8 mouse cellular contexts compared by ENCODE assay signal in the genomic region with DNA sequence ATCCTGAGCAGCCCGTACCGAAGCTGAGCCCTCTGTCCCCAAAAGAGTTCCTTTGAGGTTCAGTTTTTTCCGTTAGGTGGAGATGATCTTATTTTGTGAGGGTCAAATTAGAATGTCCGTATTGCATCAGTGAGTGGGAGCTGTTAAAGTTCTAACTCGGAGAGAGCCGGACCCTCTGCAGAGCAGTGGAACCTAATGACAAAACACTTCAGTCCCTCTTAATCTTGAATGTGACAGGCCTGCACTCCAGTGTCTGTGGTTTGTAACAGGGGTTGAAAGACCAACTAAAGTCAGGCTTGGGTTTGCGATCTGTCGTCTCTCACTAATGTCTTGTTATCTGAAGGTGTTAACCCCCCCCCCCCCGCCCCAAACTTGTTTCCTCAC. TPM values are rescaled to one million over a fixed set of nuclear protein-coding genes. Genes with fewer than 3 reads are reported as not detected.
DNase-seq lines count a peak whose midpoint lies in the region; ATAC-seq and TF ChIP-seq lines count a peak whose summit lies in the region.

No protein-coding gene starts in this region.

- H3K4me3 ChIP-seq in heart, embryonic 14.5 days (ENCODE audit: control insufficient read depth in 1 of 2, insufficient read depth in 1 of 2, low read depth in 1 of 2, low read length in 2 of 2): peak overlapping the region; percentile 84 to 92
- peak overlapping the region; percentile 95 for H3K4me3 ChIP-seq in G1E (ENCODE audit: low read depth, low read length)
- peak overlapping the region; percentile 75 for H3K4me3 ChIP-seq in hindbrain, embryonic 10.5 days
- peak overlapping the region; percentile 88 for H3K4me3 ChIP-seq in midbrain, embryonic 10.5 days

- peak overlapping the region; percentile 33 to 62; a peak in 1 of 4 replicates for H3K27ac ChIP-seq in heart, embryonic 14.5 days (replicated peaks in 1 of 2; ENCODE audit: control insufficient read depth in 1 of 2, insufficient read depth in 1 of 2, low read depth in 2 of 2, low read length in 2 of 2)
- H3K27ac ChIP-seq in hindbrain, embryonic 10.5 days: peak overlapping the region; percentile 85
- H3K27ac ChIP-seq in midbrain, embryonic 10.5 days (replicated peaks): peak overlapping the region; percentile 84

- 0% methylated on average over 9 of the region's 9 CpGs for WGBS in heart, embryonic 14.5 days
- 6% methylated on average over 9 of the region's 9 CpGs for WGBS in hindbrain, embryonic 10.5 days
- WGBS in midbrain, embryonic 10.5 days: 5% methylated on average over 9 of the region's 9 CpGs

- ATAC-seq in heart, embryonic 14.5 days (ENCODE audit: insufficient number of reproducible peaks, insufficient read depth, low FRiP score, low read depth): no peak
- ATAC-seq in G1E (ENCODE audit: extremely low read depth, insufficient number of reproducible peaks, low FRiP score, poor library complexity, severe bottlenecking): 0 out of 2 replicates have a peak, but pooled peaks have one; percentile 11

- no peak for DNase-seq in heart, postnatal 14 days
- DNase-seq in G1E (ENCODE audit: low spot score): no peak
- DNase-seq in hindbrain, embryonic 10.5 days (ENCODE audit: low spot score): no peak
- DNase-seq in midbrain, embryonic 10.5 days (ENCODE audit: low spot score): no peak
- no peak for DNase-seq in cerebellum, postnatal 25 days
- no peak for DNase-seq in right cerebral cortex, postnatal 14 days
- DNase-seq in spleen, adult 18-20 months: no peak

- intact Hi-C loops in heart, postnatal 14 days (cut with DNase I): no loop called here

- H3K9ac ChIP-seq in heart, embryonic 14.5 days (ENCODE audit: low read length): peak overlapping the region; percentile 85

- H3K27me3 ChIP-seq in heart, embryonic 14.5 days (ENCODE audit: control insufficient read depth, insufficient read depth, low read length): no peaks in the 10 kb centered on the region
- no peaks in the 10 kb centered on the region; the same call in 1 of the 2 replicates for H3K27me3 ChIP-seq in G1E (ENCODE audit: insufficient read depth, low read length)
- H3K27me3 ChIP-seq in hindbrain, embryonic 10.5 days (ENCODE audit: insufficient read depth, poor library complexity, severe bottlenecking): no peaks in the 10 kb centered on the region
- H3K27me3 ChIP-seq in midbrain, embryonic 10.5 days (ENCODE audit: low read depth, poor library complexity, severe bottlenecking): no peaks in the 10 kb centered on the region

- peak overlapping the region; percentile 81 for H3K4me2 ChIP-seq in heart, embryonic 14.5 days (ENCODE audit: low read length)

- H3K9me3 ChIP-seq in heart, embryonic 14.5 days (ENCODE audit: control insufficient read depth, low read length): no peaks in the 10 kb centered on the region
- no peaks in the 10 kb centered on the region for H3K9me3 ChIP-seq in G1E (replicated peaks)
- H3K9me3 ChIP-seq in hindbrain, embryonic 10.5 days: no peaks in the 10 kb centered on the region
- no peaks in the 10 kb centered on the region; the same call in 1 of the 2 replicates for H3K9me3 ChIP-seq in midbrain, embryonic 10.5 days (replicated peaks)

- peaks cover 0 to 9% of the 10 kb centered on the region in 2 experiments; a peak in 2 of 4 replicates for H3K4me1 ChIP-seq in heart, embryonic 14.5 days (ENCODE audit: control insufficient read depth in 2 of 2, insufficient read depth in 2 of 2, low read length in 2 of 2)
- H3K4me1 ChIP-seq in G1E (ENCODE audit: insufficient read depth, low read depth, low read length): peaks cover 10% of the 10 kb centered on the region
- H3K4me1 ChIP-seq in hindbrain, embryonic 10.5 days (replicated peaks): peaks cover 11% of the 10 kb centered on the region
- H3K4me1 ChIP-seq in midbrain, embryonic 10.5 days: peaks cover 11% of the 10 kb centered on the region

- no peak for TF ChIP-seq CTCF in G1E (IDR thresholded peaks at IDR 0.05; ENCODE audit: low read depth, low read length)

- peaks cover 19% of the 10 kb centered on the region for H3K36me3 ChIP-seq in heart, embryonic 14.5 days (ENCODE audit: control insufficient read depth, insufficient read depth, low read length)
- H3K36me3 ChIP-seq in G1E (replicated peaks): peaks cover 34% of the 10 kb centered on the region
- peaks cover 19% of the 10 kb centered on the region for H3K36me3 ChIP-seq in hindbrain, embryonic 10.5 days
- H3K36me3 ChIP-seq in midbrain, embryonic 10.5 days: peaks cover 21% of the 10 kb centered on the region

RNA-seq across cellular contexts. Expression of gene Slu7, which starts 0.5 kb away (rescaled TPM):
- 36.0 and 37.0 TPM in 2 replicates for polyA plus RNA-seq in heart, embryonic 14.5 days (2014; fragmentation: Nextera tagmentation; extraction: Ambion mirVana)
- 10 to 100 TPM; 28.4 to 29.0 TPM for total RNA-seq in heart, postnatal 14 days (2021)
- 40.8 and 42.8 TPM in 2 replicates for total RNA-seq in G1E (2014; fragmentation: Nextera tagmentation)
- total RNA-seq in G1E (2017): 55.4 and 63.1 TPM in 2 replicates
- 4.0 and 5.2 TPM in 2 replicates for polyA plus RNA-seq in G1E (2012)
- polyA plus RNA-seq in hindbrain, embryonic 10.5 days (2016; fragmentation: Nextera tagmentation; extraction: Ambion mirVana): 53.5 and 54.6 TPM in 2 replicates
- 59.2 and 59.5 TPM in 2 replicates for polyA plus RNA-seq in midbrain, embryonic 10.5 days (2016; fragmentation: Nextera tagmentation; extraction: Ambion mirVana)

RNA-seq across cellular contexts. Expression of gene Pttg1, which starts 8.0 kb away (rescaled TPM):
- 124 and 132 TPM in 2 replicates for polyA plus RNA-seq in heart, embryonic 14.5 days (2014; fragmentation: Nextera tagmentation; extraction: Ambion mirVana)
- 10 to 100 TPM; 55.6 to 58.5 TPM for total RNA-seq in heart, postnatal 14 days (2021)
- total RNA-seq in G1E (2014; fragmentation: Nextera tagmentation) (93.7 and 105 TPM in 2 replicates), G1E (2017) (60.1 and 63.5 TPM in 2 replicates)
- polyA plus RNA-seq in G1E (2012): 5.9 and 9.3 TPM in 2 replicates
- 115 and 124 TPM in 2 replicates for polyA plus RNA-seq in hindbrain, embryonic 10.5 days (2016; fragmentation: Nextera tagmentation; extraction: Ambion mirVana)
- polyA plus RNA-seq in midbrain, embryonic 10.5 days (2016; fragmentation: Nextera tagmentation; extraction: Ambion mirVana): 94.6 and 109 TPM in 2 replicates

RNA-seq across cellular contexts. Expression of gene C1qtnf2, which starts 40.1 kb away (rescaled TPM):
- 4.7 and 5.3 TPM in 2 replicates for polyA plus RNA-seq in heart, embryonic 14.5 days (2014; fragmentation: Nextera tagmentation; extraction: Ambion mirVana)
- total RNA-seq in heart, postnatal 14 days (2021): 1 to 10 TPM; 10.0 TPM
- not detected in 2 replicates for total RNA-seq in G1E (2014; fragmentation: Nextera tagmentation)
- not detected in 2 replicates for total RNA-seq in G1E (2017)
- polyA plus RNA-seq in G1E (2012): not detected in 2 replicates
- polyA plus RNA-seq in hindbrain, embryonic 10.5 days (2016; fragmentation: Nextera tagmentation; extraction: Ambion mirVana): 1.1 and 1.3 TPM in 2 replicates
- polyA plus RNA-seq in midbrain, embryonic 10.5 days (2016; fragmentation: Nextera tagmentation; extraction: Ambion mirVana): 1.4 and 2.2 TPM in 2 replicates
